Mouse (Mus musculus): ENCODE measurements at regions not wholly inside any gene's neighbourhood (a gene's known extent, or its start where the extent isn't known, plus 50 kb on each side); places are given as distances from the start of the nearest gene placed in this dataset.

GRCm38 (mm10) chr5:76063473-76063872 is 76.6 kb upstream of the Srd5a3 start:
- no peak overlapping the region for H3K4me3 ChIP-seq (ENCODE audit: control insufficient read depth in 1 of 2, insufficient read depth in 1 of 2, low read depth in 2 of 2, low read length in 2 of 2)

DNA sequence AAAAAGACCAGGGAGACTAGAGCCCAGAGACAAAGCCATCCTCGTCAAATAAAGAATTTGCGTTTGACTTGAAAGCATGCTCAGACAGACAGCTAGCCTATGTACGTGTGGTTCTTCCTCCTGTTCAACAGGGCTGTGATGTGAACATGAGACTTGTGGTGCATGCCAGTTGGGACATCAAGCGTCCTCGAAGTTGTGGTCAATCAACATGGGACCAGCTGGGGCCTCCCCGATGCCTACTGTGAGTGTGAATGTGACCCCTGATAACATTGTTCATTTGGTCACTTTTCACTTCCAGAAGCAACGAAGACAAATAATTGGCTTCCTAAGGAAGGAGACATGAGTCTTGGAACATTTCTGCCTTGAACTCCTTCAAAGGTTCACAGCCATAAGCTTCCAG is 79.8 kb upstream of the Kdr start:
- H3K9ac ChIP-seq (ENCODE audit: control insufficient read depth, low read depth, low read length, poor library complexity, severe bottlenecking) = no peak overlapping the region
- H3K4me1 ChIP-seq (ENCODE audit: control insufficient read depth in 1 of 2, insufficient read depth in 2 of 2, low read length in 2 of 2) = no peaks in the 10 kb centered on the region
- peaks cover 8 to 10% of the 10 kb centered on the region in 2 experiments for H3K27me3 ChIP-seq (ENCODE audit: control insufficient read depth in 1 of 2, insufficient read depth in 2 of 2, low read length in 2 of 2)
- H3K9me3 ChIP-seq (replicated peaks; ENCODE audit: insufficient read depth, low read length) = no peaks in the 10 kb centered on the region
- no peak overlapping the region for H3K4me3 ChIP-seq (ENCODE audit: control insufficient read depth in 1 of 2, insufficient read depth in 1 of 2, low read depth in 2 of 2, low read length in 2 of 2)
- DNase-seq (ENCODE audit: low read depth, low spot score) = no peak
- no peak overlapping the region for H3K27ac ChIP-seq (ENCODE audit: control insufficient read depth, low read depth, low read length)
- H3K79me2 ChIP-seq (ENCODE audit: control insufficient read depth, insufficient read depth, low read length, poor library complexity) = no peaks in the 10 kb centered on the region
- H3K36me3 ChIP-seq (ENCODE audit: control insufficient read depth in 1 of 2, insufficient read depth in 2 of 2, low read length in 2 of 2) = no peaks in the 10 kb centered on the region
- no peak for TF ChIP-seq MXI1 (IDR thresholded peaks at IDR 0.05; ENCODE audit: low read depth, low read length)
- TF ChIP-seq GATA1 (IDR thresholded peaks at IDR 0.05; ENCODE audit: low read depth, low read length) = no peak

More at GRCm38 (mm10) chr5:76063473-76063872, 76.6 kb upstream of the Srd5a3 start:
- H3K9me3 ChIP-seq (replicated peaks; ENCODE audit: insufficient read depth, low read length) = no peaks in the 10 kb centered on the region
- peak; percentile 13 for DNase-seq (ENCODE audit: low read depth, low spot score)
- H3K27me3 ChIP-seq (ENCODE audit: control insufficient read depth in 1 of 2, insufficient read depth in 2 of 2, low read length in 2 of 2) = peaks cover 13 to 18% of the 10 kb centered on the region in 2 experiments
- TF ChIP-seq NELFE (IDR thresholded peaks at IDR 0.05; ENCODE audit: low read depth, low read length) = no peak
- no peak overlapping the region for H3K9ac ChIP-seq (ENCODE audit: control insufficient read depth, low read depth, low read length, poor library complexity, severe bottlenecking)
- no peaks in the 10 kb centered on the region for H3K4me1 ChIP-seq (ENCODE audit: control insufficient read depth in 1 of 2, insufficient read depth in 2 of 2, low read length in 2 of 2)
- no peaks in the 10 kb centered on the region for H3K36me3 ChIP-seq (ENCODE audit: control insufficient read depth in 1 of 2, insufficient read depth in 2 of 2, low read length in 2 of 2)
- H3K27ac ChIP-seq (ENCODE audit: control insufficient read depth, low read depth, low read length) = no peak overlapping the region
- H3K79me2 ChIP-seq (ENCODE audit: control insufficient read depth, insufficient read depth, low read length, poor library complexity) = no peaks in the 10 kb centered on the region

DNA sequence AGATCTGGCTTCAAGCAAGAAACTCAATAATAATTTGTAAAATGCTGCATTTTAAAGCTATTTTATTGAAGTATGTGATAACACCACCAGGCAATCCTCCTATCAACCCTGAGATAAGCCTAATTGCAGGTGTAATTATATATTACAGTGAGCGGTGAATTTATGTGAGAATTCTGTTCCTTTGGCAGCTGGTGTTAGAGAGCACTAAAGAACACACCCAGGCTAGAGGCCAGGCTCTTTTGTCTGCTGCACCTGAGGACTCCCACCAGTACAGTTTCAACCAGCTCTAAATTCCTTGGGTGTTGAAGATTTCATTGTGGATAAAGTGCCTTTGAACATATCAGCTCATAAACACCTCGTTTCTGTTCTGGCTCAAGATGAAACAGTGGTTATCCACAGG is 77.6 kb upstream of the Kdr start:
- no peak for DNase-seq (ENCODE audit: low read depth, low spot score)
- Histone ChIP-seq H3K27me3 (ENCODE audit: control insufficient read depth in 1 of 2, insufficient read depth in 2 of 2, low read length in 2 of 2) (peaks cover 5 to 14% of the 10 kb centered on the region in 2 experiments), H3K4me3 (ENCODE audit: control insufficient read depth in 1 of 2, insufficient read depth in 1 of 2, low read depth in 2 of 2, low read length in 2 of 2) (no peak overlapping the region), H3K36me3 (ENCODE audit: control insufficient read depth in 1 of 2, insufficient read depth in 2 of 2, low read length in 2 of 2) (no peaks in the 10 kb centered on the region), H3K4me1 (ENCODE audit: control insufficient read depth in 1 of 2, insufficient read depth in 2 of 2, low read length in 2 of 2) (no peaks in the 10 kb centered on the region), H3K9me3 (replicated peaks; ENCODE audit: insufficient read depth, low read length) (no peaks in the 10 kb centered on the region), H3K27ac (ENCODE audit: control insufficient read depth, low read depth, low read length) (no peak overlapping the region), H3K9ac (ENCODE audit: control insufficient read depth, low read depth, low read length, poor library complexity, severe bottlenecking) (no peak overlapping the region), H3K79me2 (ENCODE audit: control insufficient read depth, insufficient read depth, low read length, poor library complexity) (no peaks in the 10 kb centered on the region)
- TF ChIP-seq CTCF (IDR thresholded peaks at IDR 0.05 in 2 of 3, conservative IDR thresholded peaks at IDR 0.05 in 1 of 3; ENCODE audit: control insufficient read depth in 1 of 3, insufficient read depth in 1 of 3, low read depth in 2 of 3, low read length in 3 of 3, poor library complexity in 1 of 3, severe bottlenecking in 1 of 3) (no peak), ZMIZ1 (IDR thresholded peaks at IDR 0.05; ENCODE audit: low read depth, low read length) (no peak), EP300 (IDR thresholded peaks at IDR 0.05; ENCODE audit: low read depth in 1 of 2, low read length in 2 of 2) (no peak), TCF12 (IDR thresholded peaks at IDR 0.05; ENCODE audit: low read depth, low read length) (no peak), UBTF (IDR thresholded peaks at IDR 0.05; ENCODE audit: borderline replicate concordance, insufficient read depth, low read depth, low read length) (no peak), NRF1 (IDR thresholded peaks at IDR 0.05; ENCODE audit: insufficient read depth, low read depth, low read length, poor library complexity, severe bottlenecking) (no peak), BHLHE40 (IDR thresholded peaks at IDR 0.05; ENCODE audit: borderline replicate concordance, low read depth, low read length) (no peak), USF1 (IDR thresholded peaks at IDR 0.05; ENCODE audit: low read depth, low read length) (no peak), HCFC1 (IDR thresholded peaks at IDR 0.05; ENCODE audit: low read depth, low read length) (no peak), MEF2A (IDR thresholded peaks at IDR 0.05; ENCODE audit: extremely low read depth, insufficient replicate concordance, low read depth, low read length, poor library complexity, severe bottlenecking) (no peak), NELFE (IDR thresholded peaks at IDR 0.05; ENCODE audit: low read depth, low read length) (no peak), CHD1 (IDR thresholded peaks at IDR 0.05; ENCODE audit: low read depth, low read length) (no peak), ZC3H11A (IDR thresholded peaks at IDR 0.05; ENCODE audit: low read depth, low read length) (no peak)
